Mouse (Mus musculus): ENCODE results near the gene Pcdh15.

GRCm38 (mm10) chr10:73306677-73307076, 207.5 kb downstream of the Pcdh15 start:
- TF ChIP-seq POLR2A (IDR thresholded peaks at IDR 0.05; ENCODE audit: insufficient read depth, low read length) = no peak
- no peak for TF ChIP-seq CTCF (IDR thresholded peaks at IDR 0.05; ENCODE audit: low read depth, low read length)
- TF ChIP-seq EP300 (IDR thresholded peaks at IDR 0.05; ENCODE audit: insufficient read depth, low read depth, low read length) = no peak

Measured in ES-Bruce4 (cell line).